Mouse (Mus musculus): ENCODE results near the gene Polr2b. TPM values are rescaled to one million over a fixed set of nuclear protein-coding genes. Genes with fewer than 3 reads are reported as not detected.

The Polr2b gene
- polyA plus RNA-seq, 1 experiment from 2014 or later, result 115 TPM

DNA sequence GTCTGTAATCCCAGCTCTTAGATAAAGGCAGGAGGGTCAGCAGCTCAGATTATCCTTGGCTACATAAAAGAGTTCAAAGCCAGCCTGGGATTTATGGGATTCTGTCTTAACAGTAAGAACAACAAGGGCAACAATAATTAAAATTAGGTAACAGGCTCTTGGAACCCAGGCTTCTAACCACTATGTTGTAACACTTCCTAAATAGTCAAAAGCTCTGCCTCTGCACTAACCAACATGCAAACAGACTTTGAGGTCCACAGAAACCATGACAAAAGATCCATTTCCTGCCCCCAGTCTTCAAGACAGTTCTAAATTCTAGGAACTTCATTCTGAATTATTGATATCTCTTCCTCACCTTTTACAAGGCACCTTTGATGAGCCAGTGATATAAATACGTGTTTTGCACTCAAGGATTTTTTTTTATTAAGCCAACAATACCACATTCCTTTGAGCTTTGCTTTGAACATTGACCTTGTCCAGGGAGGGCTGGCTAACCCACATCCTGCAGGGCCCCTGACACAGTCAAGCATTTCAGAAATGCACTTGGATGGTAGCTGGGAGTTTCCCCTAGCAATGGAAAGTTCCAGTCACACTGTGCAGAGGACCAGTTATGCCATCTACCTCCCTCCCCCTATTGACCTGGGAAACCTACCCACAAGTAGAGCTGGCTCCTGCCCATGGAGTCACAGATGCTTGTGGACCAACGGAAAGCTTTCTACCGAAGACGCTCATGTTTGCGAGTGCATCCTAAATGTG, 74.0 kb downstream of the Polr2b start:
- Histone ChIP-seq H3K36me3 (ENCODE audit: control insufficient read depth, insufficient read depth, low read length) (no peaks in the 10 kb centered on the region), H3K9ac (ENCODE audit: low read length) (no peak overlapping the region), H3K9me3 (ENCODE audit: control insufficient read depth, low read length) (no peaks in the 10 kb centered on the region), H3K27me3 (ENCODE audit: control insufficient read depth, insufficient read depth, low read length) (no peaks in the 10 kb centered on the region), H3K27ac (ENCODE audit: low read depth, low read length) (no peak overlapping the region), H3K4me1 (replicated peaks; ENCODE audit: control insufficient read depth, insufficient read depth, low read length) (no peaks in the 10 kb centered on the region), H3K4me2 (ENCODE audit: low read depth, low read length, severe bottlenecking) (no peak overlapping the region), H3K4me3 (ENCODE audit: low read depth, low read length) (no peak overlapping the region)
- 92% methylated on average over 5 of the region's 5 CpGs for WGBS
- DNase-seq (ENCODE audit: low spot score) (no peak), ATAC-seq (replicated peaks; ENCODE audit: low FRiP score) (no peak)

DNA sequence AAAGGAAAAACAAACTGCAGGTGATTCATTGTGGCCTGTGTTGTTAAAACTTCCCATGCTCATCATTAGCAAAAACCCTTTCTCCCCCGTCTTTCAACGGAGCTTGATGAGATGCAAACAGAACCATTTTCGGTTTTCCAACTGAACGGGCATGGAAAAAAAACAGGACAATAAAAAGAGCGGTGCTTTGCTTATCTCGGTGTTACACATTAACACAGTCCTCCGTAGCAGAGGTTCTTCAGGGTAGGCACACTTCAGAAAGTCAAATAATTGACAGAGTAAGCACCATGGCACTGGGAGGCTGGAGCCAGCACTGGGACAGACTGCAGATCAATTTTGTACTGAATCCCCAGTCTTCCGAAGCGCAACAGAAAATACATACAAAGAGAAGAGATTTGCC, 74.8 kb downstream of the Polr2b start:
- DNase-seq (ENCODE audit: low spot score), result no peak
- H3K27ac ChIP-seq (ENCODE audit: low read depth, low read length), result no peak overlapping the region
- ATAC-seq (replicated peaks; ENCODE audit: low FRiP score), result no peak

DNA sequence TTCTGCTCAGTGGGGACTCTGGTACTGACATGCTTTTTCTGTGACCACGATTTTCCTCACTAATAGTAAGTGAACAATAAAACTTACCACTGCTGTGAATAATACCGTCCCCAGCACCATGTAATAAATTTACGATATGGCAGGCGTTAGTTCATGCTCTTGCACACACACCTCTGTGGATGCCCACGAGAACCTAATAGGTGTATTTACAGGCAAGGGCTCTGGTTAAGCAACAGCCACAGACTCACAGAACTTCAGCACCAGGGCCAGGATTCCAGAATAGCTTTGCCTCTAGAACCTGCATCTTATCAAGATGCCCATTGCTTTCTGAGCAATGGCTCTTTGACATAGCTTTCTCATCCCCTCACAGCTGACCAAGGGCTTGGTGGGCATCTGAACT, 75.3 kb downstream of the Polr2b start:
- DNase-seq (ENCODE audit: low spot score), result no peak
- Histone ChIP-seq H3K4me2 (ENCODE audit: low read depth, low read length, severe bottlenecking) (no peak overlapping the region), H3K27ac (ENCODE audit: low read depth, low read length) (no peak overlapping the region), H3K9me3 (ENCODE audit: control insufficient read depth, low read length) (no peaks in the 10 kb centered on the region), H3K4me1 (replicated peaks; ENCODE audit: control insufficient read depth, insufficient read depth, low read length) (no peaks in the 10 kb centered on the region), H3K9ac (ENCODE audit: low read length) (no peak overlapping the region), H3K4me3 (ENCODE audit: low read depth, low read length) (no peak overlapping the region), H3K27me3 (ENCODE audit: control insufficient read depth, insufficient read depth, low read length) (no peaks in the 10 kb centered on the region), H3K36me3 (ENCODE audit: control insufficient read depth, insufficient read depth, low read length) (no peaks in the 10 kb centered on the region)
- no peak for ATAC-seq (replicated peaks; ENCODE audit: low FRiP score)
- WGBS, result 86% methylated on average over 5 of the region's 5 CpGs

More for the DNA sequence above, 74.8 kb downstream of the Polr2b start:
- no peaks in the 10 kb centered on the region for H3K36me3 ChIP-seq (ENCODE audit: control insufficient read depth, insufficient read depth, low read length)
- no peaks in the 10 kb centered on the region for H3K27me3 ChIP-seq (ENCODE audit: control insufficient read depth, insufficient read depth, low read length)
- no peaks in the 10 kb centered on the region for H3K4me1 ChIP-seq (replicated peaks; ENCODE audit: control insufficient read depth, insufficient read depth, low read length)
- no peak overlapping the region for H3K4me3 ChIP-seq (ENCODE audit: low read depth, low read length)
- WGBS, result 80% methylated on average over 9 of the region's 9 CpGs
- no peak overlapping the region for H3K9ac ChIP-seq (ENCODE audit: low read length)
- no peak overlapping the region for H3K4me2 ChIP-seq (ENCODE audit: low read depth, low read length, severe bottlenecking)
- no peaks in the 10 kb centered on the region for H3K9me3 ChIP-seq (ENCODE audit: control insufficient read depth, low read length)

DNA sequence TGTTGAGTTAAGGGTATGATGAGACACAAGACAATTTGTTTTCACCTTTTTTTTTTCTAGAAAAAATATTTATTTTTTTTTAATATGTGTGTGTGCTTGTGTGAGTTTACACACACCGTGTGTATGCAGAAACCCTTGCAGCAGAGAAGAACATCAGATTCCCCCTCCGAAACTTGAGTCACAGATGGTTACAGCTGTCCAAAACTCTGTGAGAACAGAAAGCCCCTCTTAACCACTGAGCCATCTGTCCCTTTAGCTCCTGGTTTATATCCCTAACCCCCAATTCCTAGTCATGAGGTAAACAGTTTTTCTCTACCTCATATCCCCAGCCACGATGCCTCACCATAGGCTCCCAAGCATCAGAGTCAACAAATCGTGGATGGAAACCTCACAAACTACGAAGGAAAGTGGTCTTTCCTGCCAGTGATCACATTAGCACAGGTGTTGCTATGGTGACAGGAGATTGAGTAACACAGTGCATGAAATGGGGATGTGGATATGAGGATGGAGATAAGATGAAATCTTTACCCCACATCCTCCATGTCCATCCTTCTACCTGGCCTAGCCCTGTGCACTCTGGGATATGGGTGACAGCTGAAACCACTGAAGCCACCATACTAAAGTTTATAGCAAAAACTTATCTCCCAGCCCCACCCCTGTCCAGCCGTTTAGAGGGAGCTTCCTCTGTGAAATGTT, 76.1 kb downstream of the Polr2b start:
- ATAC-seq (replicated peaks; ENCODE audit: low FRiP score) (no peak), DNase-seq (ENCODE audit: low spot score) (no peak)
- Histone ChIP-seq H3K4me2 (ENCODE audit: low read depth, low read length, severe bottlenecking) (no peak overlapping the region), H3K27me3 (ENCODE audit: control insufficient read depth, insufficient read depth, low read length) (no peaks in the 10 kb centered on the region), H3K9ac (ENCODE audit: low read length) (no peak overlapping the region), H3K27ac (ENCODE audit: low read depth, low read length) (no peak overlapping the region), H3K9me3 (ENCODE audit: control insufficient read depth, low read length) (no peaks in the 10 kb centered on the region), H3K4me1 (replicated peaks; ENCODE audit: control insufficient read depth, insufficient read depth, low read length) (no peaks in the 10 kb centered on the region), H3K4me3 (ENCODE audit: low read depth, low read length) (no peak overlapping the region), H3K36me3 (ENCODE audit: control insufficient read depth, insufficient read depth, low read length) (no peaks in the 10 kb centered on the region)
- 87% methylated on average over 6 of the region's 6 CpGs for WGBS

DNA sequence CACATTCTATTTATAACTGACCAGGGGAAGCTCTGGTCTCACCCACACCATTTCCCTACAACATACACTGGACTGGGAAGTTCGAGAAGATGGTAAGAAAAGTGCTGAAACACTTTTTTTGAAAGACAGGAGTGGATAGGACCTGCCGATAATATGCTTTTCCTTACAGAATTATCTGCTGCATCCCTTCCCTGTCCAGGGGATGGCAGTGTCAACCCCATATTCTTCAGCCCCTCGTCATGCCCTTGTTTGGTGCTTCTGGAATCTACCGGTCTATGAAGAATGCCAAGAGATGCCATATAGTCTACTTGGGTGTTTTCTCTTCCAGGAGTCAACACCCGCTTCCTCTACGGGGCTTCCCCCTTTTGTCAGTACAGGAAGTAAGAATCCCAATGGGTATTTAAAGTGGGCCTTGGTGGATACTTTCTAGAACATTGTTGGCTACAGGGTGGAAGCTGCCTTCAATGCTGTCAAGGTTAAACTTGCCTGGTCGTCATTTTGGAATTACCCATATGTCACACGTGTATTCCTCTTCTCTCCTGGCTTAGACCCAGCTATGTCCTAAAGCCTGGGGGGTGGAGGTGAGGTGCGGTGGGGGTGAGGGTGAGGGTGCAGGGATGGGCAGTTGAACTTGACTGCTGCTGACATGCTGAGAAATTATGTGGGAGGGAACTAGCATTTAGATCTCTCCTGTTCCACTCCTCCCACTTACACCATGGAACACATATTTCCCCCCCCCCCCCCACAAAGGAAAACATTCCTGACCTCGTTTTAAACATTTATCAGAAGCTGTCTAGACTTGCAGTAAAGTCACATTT, 76.9 kb downstream of the Polr2b start:
- H3K36me3 ChIP-seq (ENCODE audit: control insufficient read depth, insufficient read depth, low read length), result no peaks in the 10 kb centered on the region
- no peaks in the 10 kb centered on the region for H3K27me3 ChIP-seq (ENCODE audit: control insufficient read depth, insufficient read depth, low read length)
- H3K9ac ChIP-seq (ENCODE audit: low read length), result no peak overlapping the region
- no peak overlapping the region for H3K27ac ChIP-seq (ENCODE audit: low read depth, low read length)
- H3K9me3 ChIP-seq (ENCODE audit: control insufficient read depth, low read length), result no peaks in the 10 kb centered on the region
- no peak overlapping the region for H3K4me3 ChIP-seq (ENCODE audit: low read depth, low read length)
- H3K4me2 ChIP-seq (ENCODE audit: low read depth, low read length, severe bottlenecking), result no peak overlapping the region
- ATAC-seq (replicated peaks; ENCODE audit: low FRiP score) (no peak), DNase-seq (ENCODE audit: low spot score) (no peak)
- WGBS, result 78% methylated on average over 10 of the region's 10 CpGs
- no peaks in the 10 kb centered on the region for H3K4me1 ChIP-seq (replicated peaks; ENCODE audit: control insufficient read depth, insufficient read depth, low read length)

DNA sequence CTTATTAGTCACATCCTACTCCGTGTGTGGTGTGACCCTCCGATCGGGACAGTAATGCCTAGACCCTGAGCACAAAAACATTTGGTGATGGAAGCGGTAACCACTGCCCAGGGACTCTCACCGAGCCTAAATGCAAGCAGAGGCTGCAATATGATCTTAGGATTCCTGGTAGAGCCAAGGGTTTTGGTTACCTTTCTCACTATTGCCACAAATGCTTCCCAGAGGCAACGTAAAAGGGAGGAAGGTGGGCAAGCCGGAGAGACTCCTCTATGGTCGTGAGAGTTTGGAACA, 77.4 kb downstream of the Polr2b start:
- Histone ChIP-seq H3K9me3 (ENCODE audit: control insufficient read depth, low read length) (no peaks in the 10 kb centered on the region), H3K4me3 (ENCODE audit: low read depth, low read length) (no peak overlapping the region), H3K4me2 (ENCODE audit: low read depth, low read length, severe bottlenecking) (no peak overlapping the region), H3K27ac (ENCODE audit: low read depth, low read length) (no peak overlapping the region), H3K9ac (ENCODE audit: low read length) (no peak overlapping the region), H3K4me1 (replicated peaks; ENCODE audit: control insufficient read depth, insufficient read depth, low read length) (no peaks in the 10 kb centered on the region), H3K36me3 (ENCODE audit: control insufficient read depth, insufficient read depth, low read length) (no peaks in the 10 kb centered on the region), H3K27me3 (ENCODE audit: control insufficient read depth, insufficient read depth, low read length) (no peaks in the 10 kb centered on the region)
- ATAC-seq (replicated peaks; ENCODE audit: low FRiP score), result no peak
- DNase-seq (ENCODE audit: low spot score), result no peak
- WGBS, result 84% methylated on average over 8 of the region's 8 CpGs

DNA sequence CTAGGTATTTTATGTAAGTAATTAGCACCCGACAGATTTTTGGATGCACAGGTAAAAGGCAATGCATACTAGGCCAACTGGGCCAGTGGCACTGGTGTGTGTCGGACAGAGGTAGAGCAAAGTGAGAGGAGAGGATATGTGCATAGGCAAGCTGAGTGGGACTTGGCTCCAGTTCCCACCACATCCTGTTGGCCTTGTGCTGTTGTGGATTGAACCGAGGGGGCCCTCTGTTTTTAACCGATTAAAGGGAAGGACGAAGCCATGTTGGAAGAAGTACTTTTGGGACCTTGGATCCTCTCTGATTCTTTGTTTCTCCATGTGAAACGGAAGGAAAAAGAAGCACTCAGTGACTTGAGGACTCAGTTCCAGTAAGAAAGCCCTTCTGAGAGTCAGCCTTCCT, 78.4 kb downstream of the Polr2b start:
- Histone ChIP-seq H3K27ac (ENCODE audit: low read depth, low read length) (no peak overlapping the region), H3K27me3 (ENCODE audit: control insufficient read depth, insufficient read depth, low read length) (no peaks in the 10 kb centered on the region), H3K9ac (ENCODE audit: low read length) (no peak overlapping the region), H3K9me3 (ENCODE audit: control insufficient read depth, low read length) (no peaks in the 10 kb centered on the region), H3K4me3 (ENCODE audit: low read depth, low read length) (no peak overlapping the region), H3K4me1 (replicated peaks; ENCODE audit: control insufficient read depth, insufficient read depth, low read length) (no peaks in the 10 kb centered on the region), H3K36me3 (ENCODE audit: control insufficient read depth, insufficient read depth, low read length) (no peaks in the 10 kb centered on the region), H3K4me2 (ENCODE audit: low read depth, low read length, severe bottlenecking) (no peak overlapping the region)
- DNase-seq (ENCODE audit: low spot score), result no peak
- no peak for ATAC-seq (replicated peaks; ENCODE audit: low FRiP score)
- WGBS, result 88% methylated on average over 6 of the region's 6 CpGs

DNA sequence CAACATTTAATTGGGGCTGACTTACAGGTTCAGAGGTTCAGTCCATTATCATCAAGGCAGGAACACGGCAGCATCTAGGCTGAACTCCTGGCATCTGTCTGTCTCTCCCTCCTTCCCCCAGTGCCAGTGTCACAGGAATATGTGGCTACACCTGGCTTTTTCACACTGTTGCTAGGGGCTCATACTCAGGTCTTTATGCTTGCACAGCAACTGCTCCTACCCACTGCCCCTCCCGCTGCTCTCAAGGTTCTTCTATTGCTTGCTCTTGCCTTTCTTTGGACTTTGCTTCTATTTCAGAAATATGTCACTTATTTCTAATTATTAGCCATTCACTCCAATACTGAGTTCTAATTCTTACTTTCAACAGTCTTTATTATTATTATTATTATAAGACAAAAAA, 80.3 kb downstream of the Polr2b start:
- 91% methylated on average over 2 of the region's 2 CpGs for WGBS
- H3K27ac ChIP-seq (ENCODE audit: low read depth, low read length), result no peak overlapping the region
- no peaks in the 10 kb centered on the region for H3K27me3 ChIP-seq (ENCODE audit: control insufficient read depth, insufficient read depth, low read length)
- no peak overlapping the region for H3K9ac ChIP-seq (ENCODE audit: low read length)
- ATAC-seq (replicated peaks; ENCODE audit: low FRiP score) (no peak), DNase-seq (ENCODE audit: low spot score) (no peak)
- H3K36me3 ChIP-seq (ENCODE audit: control insufficient read depth, insufficient read depth, low read length), result no peaks in the 10 kb centered on the region
- no peaks in the 10 kb centered on the region for H3K4me1 ChIP-seq (replicated peaks; ENCODE audit: control insufficient read depth, insufficient read depth, low read length)
- H3K4me2 ChIP-seq (ENCODE audit: low read depth, low read length, severe bottlenecking), result no peak overlapping the region
- no peak overlapping the region for H3K4me3 ChIP-seq (ENCODE audit: low read depth, low read length)
- no peaks in the 10 kb centered on the region for H3K9me3 ChIP-seq (ENCODE audit: control insufficient read depth, low read length)
